Mouse (Mus musculus): ENCODE measurements around the gene Cd5l.

Cd5l gene

GRCm38 (mm10) chr3:87409196-87409935 is 51.7 kb downstream of the Cd5l start:
- peak in 1 of 2 experiments; percentile 20 for DNase-seq

DNA sequence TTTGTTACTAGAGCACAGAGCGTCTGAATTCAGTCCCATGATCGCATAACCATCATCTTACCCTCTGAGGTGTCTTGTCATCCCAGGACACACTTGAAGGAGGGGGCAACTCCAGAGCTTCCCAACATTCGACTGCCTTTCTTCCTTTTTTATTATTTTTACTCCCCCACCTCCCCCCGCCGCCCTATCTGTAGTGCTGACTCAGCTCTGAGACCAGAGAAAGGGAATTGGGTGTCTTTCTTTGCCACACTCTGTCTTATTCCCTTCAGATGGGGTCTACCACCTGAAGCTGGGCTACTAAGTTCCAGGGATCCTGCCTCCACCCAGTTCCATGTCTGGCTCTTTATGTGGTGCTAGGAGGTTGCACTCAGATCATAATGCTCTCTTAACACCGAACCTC is 52.9 kb downstream of the Cd5l start:
- DNase-seq: no peak

DNA sequence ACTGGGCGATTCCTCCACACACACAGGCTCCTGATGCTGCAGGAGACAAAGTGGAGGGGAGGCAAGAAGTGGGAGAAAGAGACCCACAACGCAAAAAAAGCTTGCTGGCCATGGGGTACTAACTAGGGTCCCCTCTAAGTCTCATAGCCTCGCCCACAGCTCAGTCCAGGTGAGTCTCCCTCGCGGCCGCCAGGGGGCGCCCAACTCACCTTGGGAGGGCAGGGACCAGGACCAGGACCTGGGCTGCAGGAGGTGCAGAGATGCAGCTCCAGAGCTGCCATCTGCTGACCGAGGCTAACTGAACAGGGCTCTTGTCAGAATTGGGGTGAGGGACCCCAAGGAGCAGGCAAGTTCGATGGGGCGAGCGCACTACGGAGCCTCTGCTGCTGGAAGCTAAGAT is 53.5 kb downstream of the Cd5l start:
- peak; percentile 58 to 67 for DNase-seq

GRCm38 (mm10) chr3:87420645-87421044 is 63.0 kb downstream of the Cd5l start:
- DNase-seq: no peak
